Mouse (Mus musculus) liver (tissue): ENCODE data around the gene Olfr1151.

Experiments used
- DNase-seq: peaks from one replicate; pipeline ENCODE4 v3.0.0-alpha.2; 2020; ENCODE audit warnings: mixed read lengths

The Olfr1151 gene

GRCm38 (mm10) chr2:87855562-87855961, at the start of gene Olfr1151:
Gene Olfr1151, plus strand, starts transcription at chr2:87855862.
- DNase-seq: no peak

DNA sequence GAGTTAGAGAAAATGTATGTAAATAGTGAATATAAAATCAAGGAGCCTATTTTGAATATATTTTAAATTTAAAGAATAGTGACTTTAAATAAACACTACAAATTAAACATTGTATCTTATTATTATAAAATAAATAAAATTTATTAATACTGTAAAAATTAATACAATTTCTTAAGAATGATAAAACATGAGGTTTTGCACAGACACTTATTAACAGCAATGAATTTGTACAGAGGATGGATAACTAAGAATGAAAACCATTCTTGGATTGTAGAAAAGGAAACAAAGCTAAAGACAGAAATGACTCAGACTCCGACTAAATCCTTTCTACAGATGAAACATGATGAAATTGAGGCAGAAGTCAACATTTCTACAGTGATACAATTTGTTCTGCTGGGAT, 46.1 kb upstream of the Olfr1151 start, which contains the start of gene Olfr1145:
TSS of gene Olfr1145 (plus strand) at position 301 of the 400 bp plus-strand sequence.
- no peak for DNase-seq

GRCm38 (mm10) chr2:87830233-87830632, 25.4 kb upstream of the Olfr1151 start, which contains the start of gene Olfr1148:
Gene Olfr1148, plus strand, starts transcription at chr2:87830533.
- no peak for DNase-seq

DNA sequence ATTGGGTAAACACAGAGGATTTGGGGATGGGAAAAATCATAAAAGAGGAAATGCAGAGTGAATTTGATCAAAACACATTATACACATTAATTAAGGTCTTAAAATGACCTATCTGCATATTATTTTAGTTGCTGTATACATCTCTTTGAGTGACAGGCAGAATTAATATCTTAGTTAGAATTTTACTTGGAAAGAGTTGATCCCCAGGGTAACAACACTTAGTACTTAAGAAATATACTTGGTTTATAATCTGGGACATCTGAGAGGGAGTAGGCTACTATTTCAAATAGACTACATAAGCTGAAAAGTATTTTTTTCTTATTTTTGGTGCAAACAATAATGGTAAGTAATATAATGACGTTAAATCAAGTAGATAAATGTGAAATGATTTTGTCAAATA, 12.0 kb upstream of the Olfr1151 start, which contains the start of gene Olfr1150-ps1:
TSS of gene Olfr1150-ps1 (plus strand) at position 301 of the 400 bp plus-strand sequence.
- no peak for DNase-seq

DNA sequence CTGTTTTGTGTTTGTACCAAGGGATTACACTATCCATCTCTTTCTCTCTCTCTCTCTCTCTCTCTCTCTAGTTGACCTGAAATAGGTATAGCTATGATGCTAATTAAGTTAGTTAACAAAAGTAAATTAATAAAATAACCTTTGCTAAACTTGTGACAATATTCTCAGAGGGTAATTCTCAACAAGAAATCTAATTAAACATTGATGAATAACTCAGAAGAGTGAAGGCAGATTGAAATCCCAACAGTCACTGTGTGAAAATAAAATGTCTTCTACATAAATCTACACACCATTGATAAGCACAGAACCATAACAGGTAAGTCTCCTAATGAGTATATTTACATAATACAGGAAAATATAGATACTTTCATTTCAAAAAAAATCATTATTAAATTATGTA, 10.5 kb downstream of the Olfr1151 start, which contains the start of gene Olfr1152:
TSS of gene Olfr1152 (plus strand) at position 301 of the 400 bp plus-strand sequence.
- DNase-seq: no peak

DNA sequence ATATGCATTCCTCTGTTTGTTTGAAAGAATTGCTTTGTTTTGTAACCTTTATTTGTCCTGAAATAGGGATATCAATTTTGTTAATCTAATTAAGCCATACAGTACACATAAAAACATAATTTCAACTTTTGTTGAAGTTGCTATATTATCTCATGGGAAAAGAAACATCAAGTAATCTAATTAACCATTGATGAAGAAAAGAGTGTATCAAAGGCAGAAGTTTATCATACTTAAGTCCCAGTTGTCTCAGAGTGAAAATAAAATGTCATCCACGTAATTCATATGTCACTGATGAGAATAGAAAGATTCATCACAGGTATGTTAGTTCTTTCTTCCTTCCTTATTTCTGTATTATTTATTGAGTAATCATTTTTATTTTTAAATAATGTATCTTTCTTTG, 39.0 kb downstream of the Olfr1151 start, which contains the start of gene Olfr1153:
TSS of gene Olfr1153 (plus strand) at position 301 of the 400 bp plus-strand sequence.
- DNase-seq: no peak

DNA sequence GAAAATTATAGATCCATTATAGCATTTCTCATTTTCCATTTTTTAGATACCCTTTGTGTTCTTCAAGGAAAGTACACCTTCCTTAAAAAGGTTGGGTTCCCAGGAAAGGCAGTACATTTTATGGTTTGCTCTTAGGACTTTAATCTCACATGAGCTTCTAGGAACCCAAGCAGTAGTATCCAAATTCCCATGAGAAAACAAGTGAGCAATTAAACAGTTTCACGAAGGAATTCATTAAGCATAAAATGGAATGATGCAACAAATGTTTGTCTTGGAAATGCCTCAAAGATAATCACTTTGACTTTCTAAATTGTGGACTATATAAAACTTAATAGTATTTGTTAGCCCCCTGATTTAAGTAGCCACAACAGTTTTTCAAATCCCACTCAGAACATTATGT, 49.4 kb downstream of the Olfr1151 start, which contains the start of gene Olfr1154:
TSS of gene Olfr1154 (minus strand) at position 101 of the 400 bp plus-strand sequence.
- DNase-seq: no peak
